Mouse (Mus musculus): ENCODE measurements around the gene Pinlyp.
A peak's percentile ranks its signal among the peaks of the same experiment; 100 is the strongest.

Pinlyp gene

GRCm38 (mm10) chr7:24546068-24546614 lies at the start of gene Pinlyp, which contains the start of gene Xrcc1:
Gene Pinlyp, minus strand, starts transcription at chr7:24546118.
Gene Xrcc1, plus strand, starts transcription at chr7:24546289.
- DNase-seq: no peak

GRCm38 (mm10) chr7:24595464-24595863 lies 49.5 kb upstream of the Pinlyp start:
- DNase-seq: no peak

- DNase-seq: no peak
Measured at GRCm38 (mm10) chr7:24594309-24594803, 48.4 kb upstream of the Pinlyp start.

- peak; percentile 63 for DNase-seq
Measured at GRCm38 (mm10) chr7:24593621-24594308, 47.8 kb upstream of the Pinlyp start.

GRCm38 (mm10) chr7:24592781-24593180 lies 46.9 kb upstream of the Pinlyp start:
- DNase-seq: no peak

- no peak for DNase-seq
Measured at GRCm38 (mm10) chr7:24592163-24592562, 46.2 kb upstream of the Pinlyp start.

- DNase-seq: no peak
Measured at GRCm38 (mm10) chr7:24591735-24592134, 45.8 kb upstream of the Pinlyp start.

GRCm38 (mm10) chr7:24588336-24588735 lies 42.4 kb upstream of the Pinlyp start:
- no peak for DNase-seq

GRCm38 (mm10) chr7:24587330-24588105 lies 41.6 kb upstream of the Pinlyp start, which contains the start of the genes Ethe1 and Zfp575:
Gene Ethe1, plus strand, starts transcription at chr7:24587543.
Gene Zfp575, minus strand, starts transcription at chr7:24587641.
- DNase-seq: peak; percentile 76

GRCm38 (mm10) chr7:24586828-24587227 lies 40.9 kb upstream of the Pinlyp start:
- no peak for DNase-seq

GRCm38 (mm10) chr7:24585995-24586394 lies 40.1 kb upstream of the Pinlyp start:
- no peak for DNase-seq

GRCm38 (mm10) chr7:24584876-24585275 lies 39.0 kb upstream of the Pinlyp start:
- DNase-seq: no peak

GRCm38 (mm10) chr7:24577811-24578210 lies 31.9 kb upstream of the Pinlyp start:
- no peak for DNase-seq

GRCm38 (mm10) chr7:24574224-24574796 lies 28.4 kb upstream of the Pinlyp start:
- DNase-seq: no peak

- no peak for DNase-seq
Measured at GRCm38 (mm10) chr7:24572455-24572854, 26.5 kb upstream of the Pinlyp start.

- no peak for DNase-seq
Measured at GRCm38 (mm10) chr7:24571071-24571470, 25.2 kb upstream of the Pinlyp start.

GRCm38 (mm10) chr7:24568512-24568911 lies 22.6 kb upstream of the Pinlyp start:
- DNase-seq: no peak

- no peak for DNase-seq
Measured at GRCm38 (mm10) chr7:24566206-24566605, 20.3 kb upstream of the Pinlyp start.

- no peak for DNase-seq
Measured at GRCm38 (mm10) chr7:24565627-24566026, 19.7 kb upstream of the Pinlyp start.

GRCm38 (mm10) chr7:24564607-24565265 lies 18.8 kb upstream of the Pinlyp start:
- no peak for DNase-seq

GRCm38 (mm10) chr7:24563837-24564206 lies 17.9 kb upstream of the Pinlyp start:
- no peak for DNase-seq

- no peak for DNase-seq
Measured at GRCm38 (mm10) chr7:24563191-24563836, 17.4 kb upstream of the Pinlyp start.
